Mouse (Mus musculus) liver, embryonic 14.5 days (tissue): ENCODE data around the gene Tmem132d.

Source experiments
- CTCF ChIP-seq: IDR thresholded peaks from 2 replicates; pipeline ENCODE4 v1.5.1; 2016; ENCODE audit warnings: antibody characterized with exemption, low read depth, control low read depth
- EP300 ChIP-seq: IDR thresholded peaks from 2 replicates; pipeline ENCODE4 v1.6.1; 2016; ENCODE audit warnings: antibody characterized with exemption, low read depth

- peak; percentile 46 for TF ChIP-seq CTCF
- no peak for TF ChIP-seq EP300
Measured at GRCm38 (mm10) chr5:127756671-127757423, 676.0 kb downstream of the Tmem132d start.
